Mouse (Mus musculus) heart, adult 2 months (tissue): Measurements from ENCODE around the gene Snx13. TPM values are rescaled to one million over a fixed set of nuclear protein-coding genes. Genes with fewer than 3 reads are reported as not detected.
A peak's percentile ranks its signal among the peaks of the same experiment; 100 is the strongest.

Experiments
- DNase-seq, 2 experiments: peaks; one replicate each; pipeline ENCODE4 v3.0.0; 2021
- H3K27ac ChIP-seq: fragments of 200-600 bp; 2 replicates; pipeline ENCODE4 v1.8.1; 2022
- H3K27me3 ChIP-seq: fragments of 200-500 bp; 2 replicates; pipeline ENCODE4 v1.6.1; 2012; ENCODE audit warnings: mild to moderate bottlenecking, low read length, inconsistent platforms, mixed read lengths; ENCODE audit not compliant: control insufficient read depth, insufficient read depth
- H3K36me3 ChIP-seq: fragments of 200-500 bp; 2 replicates; pipeline ENCODE4 v1.6.1; 2012; ENCODE audit warnings: low read length, inconsistent platforms; ENCODE audit not compliant: control insufficient read depth, insufficient read depth
- H3K4me1 ChIP-seq: fragments of 200-500 bp; 2 replicates; pipeline ENCODE4 v1.6.1; 2011; ENCODE audit warnings: low read length; ENCODE audit not compliant: control insufficient read depth, insufficient read depth
- H3K4me3 ChIP-seq: fragments of 200-600 bp; 2 replicates; pipeline ENCODE4 v1.8.1; 2022
- H3K79me2 ChIP-seq: fragments of 200-500 bp; replicated peaks from 2 replicates; pipeline ENCODE4 v1.6.1; 2012; ENCODE audit warnings: mild to moderate bottlenecking, inconsistent platforms, low read length, moderate library complexity, mixed read lengths; ENCODE audit not compliant: control insufficient read depth, insufficient read depth
- H3K9ac ChIP-seq: fragments of 200-500 bp; 2 replicates; pipeline ENCODE4 v1.6.1; 2012; ENCODE audit warnings: low read depth, mild to moderate bottlenecking, control low read depth, inconsistent platforms, low read length, mixed read lengths
- CTCF ChIP-seq: fragments of 200-600 bp; IDR thresholded peaks from 2 replicates; pipeline ENCODE4 v1.8.1; 2022; ENCODE audit warnings: antibody characterized with exemption, mild to moderate bottlenecking, moderate library complexity
- EP300 ChIP-seq: fragments of 200-500 bp; IDR thresholded peaks from 2 replicates; pipeline ENCODE4 v1.6.1; 2011; ENCODE audit warnings: low read depth, low read length, control low read depth; ENCODE audit not compliant: insufficient read depth
- POLR2A ChIP-seq: fragments of 200-500 bp; IDR thresholded peaks from 2 replicates; pipeline ENCODE4 v1.6.1; 2011; ENCODE audit warnings: mild to moderate bottlenecking, low read depth, low read length, control low read depth; ENCODE audit not compliant: insufficient read depth
- WGBS: fragments of 180-500 bp; shearing (Covaris S2); methylation state at CpG from one replicate; pipeline ENCODE4 v1.1.7; 2018; 5-methylcytosine and 5-hydroxymethylcytosine counted together
- intact Hi-C: fragments of 180-260 bp; cut with DNase I; formaldehyde crosslinking; loops from one replicate; pipeline ENCODE4 v1.15.1; 2025
- polyA plus RNA-seq: library from polyadenylated mRNA; depleted of rRNA; stranded (reverse); fragments of >200 nt; gene quantifications from 2 replicates; pipeline ENCODE4 v1.2.3, GENCODE M21; 2012
- total RNA-seq, 2 experiments: library from RNA; stranded (reverse); gene quantifications; 2 replicates each; pipeline ENCODE4 v1.2.3; 2021

Gene Snx13
- total and polyA plus RNA-seq, 3 experiments, result 10.9 to 63.6 (median 54.5) TPM

DNA sequence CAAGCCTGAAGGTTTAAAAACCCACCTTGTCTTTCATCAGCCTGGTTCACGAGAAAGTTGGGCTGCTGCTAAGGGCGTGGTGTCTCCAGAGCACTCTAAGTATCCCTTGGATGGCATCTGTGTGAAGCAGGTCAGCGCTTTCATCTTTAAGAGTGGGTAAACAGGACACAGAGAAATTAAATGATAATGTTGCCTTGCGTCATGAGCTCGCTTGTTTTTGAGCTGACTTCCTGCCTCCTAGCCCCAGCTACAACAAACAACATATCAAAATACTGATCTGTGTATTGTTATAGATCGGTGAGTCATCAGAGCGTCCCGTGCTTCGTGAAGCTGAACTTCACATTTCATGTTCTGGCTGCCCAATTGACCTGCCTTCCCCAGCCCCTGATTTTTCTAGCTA lies 25.7 kb upstream of the Snx13 start:
- Histone ChIP-seq H3K27me3 (no peaks in the 10 kb centered on the region), H3K36me3 (no peaks in the 10 kb centered on the region), H3K9ac (no peak overlapping the region), H3K4me3 (no peak overlapping the region), H3K4me1 (no peaks in the 10 kb centered on the region), H3K27ac (no peak overlapping the region), H3K79me2 (no peaks in the 10 kb centered on the region)
- intact Hi-C loops, result no loop called here
- TF ChIP-seq POLR2A (no peak), CTCF (no peak), EP300 (no peak)
- no peak for DNase-seq
- WGBS, result 54% methylated on average over 9 of the region's 9 CpGs

DNA sequence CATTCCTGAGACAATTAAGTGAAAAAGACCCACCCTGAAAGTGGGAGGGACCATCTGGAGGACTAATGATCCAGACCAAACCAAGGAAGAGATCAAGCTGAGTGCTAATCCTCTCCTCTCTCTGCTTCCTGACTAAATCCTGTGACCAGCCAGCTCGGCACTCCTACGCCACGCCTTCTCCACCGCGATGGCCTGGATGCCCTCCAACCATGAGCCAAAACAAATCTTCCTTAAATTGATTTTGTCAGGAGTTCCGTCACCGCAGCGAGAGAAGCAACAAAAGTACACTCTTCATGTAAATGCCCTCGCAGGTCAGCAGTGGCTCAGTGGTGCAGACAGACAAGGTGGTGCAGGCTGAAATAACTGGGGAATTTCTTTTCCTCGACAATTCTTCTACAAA lies 24.9 kb upstream of the Snx13 start:
- H3K4me1 ChIP-seq, result no peaks in the 10 kb centered on the region
- H3K79me2 ChIP-seq, result no peaks in the 10 kb centered on the region
- no peak for TF ChIP-seq EP300
- TF ChIP-seq CTCF, result no peak
- no peak for TF ChIP-seq POLR2A
- no peaks in the 10 kb centered on the region for H3K36me3 ChIP-seq
- H3K9ac ChIP-seq, result no peak overlapping the region
- no peak overlapping the region for H3K4me3 ChIP-seq
- DNase-seq, result no peak
- intact Hi-C loops, result no loop called here
- WGBS, result 52% methylated on average over 10 of the region's 10 CpGs
- H3K27ac ChIP-seq, result no peak overlapping the region
- no peaks in the 10 kb centered on the region for H3K27me3 ChIP-seq

DNA sequence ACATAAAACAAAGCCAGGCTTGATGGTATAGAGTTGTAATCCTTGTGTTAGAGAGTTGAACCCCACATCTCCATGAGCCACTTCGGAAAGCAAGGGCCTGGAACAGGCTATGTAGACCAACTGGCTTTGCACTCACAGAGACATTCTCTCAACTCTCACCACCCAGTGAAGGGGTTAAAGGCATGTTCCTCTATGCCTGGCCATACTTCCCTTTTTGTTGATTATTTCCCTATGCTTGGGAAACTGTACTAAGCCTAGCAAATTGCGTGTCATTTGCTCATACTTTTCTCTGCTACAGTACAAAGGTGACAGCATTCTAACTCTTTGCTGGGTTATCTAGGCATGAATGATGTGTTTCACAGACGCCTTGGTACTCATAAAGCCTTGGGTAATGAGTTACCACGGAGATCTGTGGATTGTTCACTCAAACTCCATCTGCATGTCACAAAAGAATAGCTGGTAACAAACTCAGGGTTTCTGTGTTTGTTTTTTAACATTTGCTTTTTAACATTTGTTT lies 21.0 kb upstream of the Snx13 start:
- WGBS, result 80% methylated on average over 4 of the region's 4 CpGs
- H3K9ac ChIP-seq, result no peak overlapping the region
- H3K4me1 ChIP-seq, result no peaks in the 10 kb centered on the region
- H3K79me2 ChIP-seq, result no peaks in the 10 kb centered on the region
- H3K27me3 ChIP-seq, result no peaks in the 10 kb centered on the region
- intact Hi-C loops, result no loop called here
- no peak overlapping the region for H3K27ac ChIP-seq
- H3K4me3 ChIP-seq, result no peak overlapping the region
- TF ChIP-seq CTCF (no peak), POLR2A (no peak), EP300 (no peak)
- H3K36me3 ChIP-seq, result no peaks in the 10 kb centered on the region
- no peak for DNase-seq

DNA sequence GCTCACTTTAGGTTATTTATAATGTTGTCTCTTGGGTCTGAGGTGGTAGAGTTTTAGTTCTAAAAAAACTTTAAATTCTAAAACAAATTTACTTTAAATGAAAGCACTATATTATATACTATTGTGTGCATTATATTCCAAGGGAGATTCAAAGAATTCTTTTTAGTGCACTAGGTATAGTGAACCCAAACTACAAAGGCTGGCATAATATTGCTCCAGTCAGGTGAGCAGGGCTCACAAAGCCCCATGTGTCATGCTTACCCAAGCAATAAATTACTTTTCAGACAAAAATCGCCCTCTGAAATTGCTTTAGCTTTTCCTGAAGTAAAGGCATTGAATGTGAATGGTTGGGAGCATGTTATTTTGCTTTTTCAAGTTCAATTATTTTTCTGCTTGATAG lies 19.5 kb upstream of the Snx13 start:
- TF ChIP-seq CTCF (no peak), EP300 (no peak), POLR2A (no peak)
- Histone ChIP-seq H3K4me3 (no peak overlapping the region), H3K4me1 (no peaks in the 10 kb centered on the region), H3K79me2 (no peaks in the 10 kb centered on the region), H3K27me3 (no peaks in the 10 kb centered on the region), H3K36me3 (no peaks in the 10 kb centered on the region), H3K9ac (no peak overlapping the region), H3K27ac (no peak overlapping the region)
- no peak for DNase-seq
- intact Hi-C loops, result no loop called here
- 54% methylated on average over 1 of the region's 1 CpGs for WGBS

DNA sequence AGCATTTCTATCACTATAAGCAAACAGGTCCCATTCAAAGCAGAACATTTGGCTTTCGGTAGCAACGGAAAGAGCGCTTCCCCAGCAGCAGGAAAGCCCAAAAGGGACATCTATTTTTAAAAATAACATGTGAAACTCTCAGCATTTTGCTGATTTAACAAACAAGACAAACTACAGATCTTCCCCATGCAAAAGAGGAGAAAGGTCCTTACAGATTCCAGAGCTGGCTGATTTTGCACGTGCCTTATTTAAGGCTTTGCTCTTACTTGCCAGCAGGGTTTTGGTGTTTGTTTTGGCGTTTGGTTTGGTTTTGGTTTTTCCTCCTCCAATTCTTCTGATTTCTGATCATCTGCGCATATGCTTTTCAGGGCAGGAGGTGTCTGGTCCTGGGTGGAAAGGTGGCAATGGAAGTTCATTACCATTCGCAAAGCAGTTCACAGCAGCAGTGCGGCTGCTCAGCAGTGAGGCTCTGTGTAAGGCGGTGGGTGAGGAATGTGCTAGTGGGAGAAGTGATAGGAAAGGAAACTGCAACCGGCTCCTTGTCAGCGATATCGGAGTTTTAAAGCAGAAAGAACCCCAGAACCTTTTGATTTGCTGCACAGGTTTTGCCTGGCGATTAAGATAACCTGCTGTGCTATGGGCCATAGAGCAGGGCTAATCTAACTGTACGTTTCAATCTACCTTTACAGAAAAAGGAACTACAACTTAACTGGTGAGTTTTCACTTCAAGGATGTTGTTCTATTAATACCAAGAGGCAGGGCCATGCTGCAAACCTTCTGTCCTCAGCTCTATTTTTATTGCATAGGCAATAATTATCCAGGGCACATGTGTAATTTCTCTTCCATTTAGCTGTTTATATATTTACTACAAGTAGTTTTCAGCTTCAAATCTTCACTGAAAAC lies 8.1 kb upstream of the Snx13 start:
- intact Hi-C loops, result no loop called here
- peak overlapping the region; percentile 67 for H3K9ac ChIP-seq
- peak overlapping the region; percentile 78 for H3K27ac ChIP-seq
- no peaks in the 10 kb centered on the region for H3K27me3 ChIP-seq
- TF ChIP-seq POLR2A (no peak), CTCF (no peak), EP300 (no peak)
- 3% methylated on average over 14 of the region's 14 CpGs for WGBS
- peak; percentile 45 to 47 for DNase-seq
- peaks cover 3% of the 10 kb centered on the region for H3K36me3 ChIP-seq
- H3K4me1 ChIP-seq, result peaks cover 3% of the 10 kb centered on the region
- H3K4me3 ChIP-seq, result peak overlapping the region; percentile 53
- H3K79me2 ChIP-seq, result no peaks in the 10 kb centered on the region

DNA sequence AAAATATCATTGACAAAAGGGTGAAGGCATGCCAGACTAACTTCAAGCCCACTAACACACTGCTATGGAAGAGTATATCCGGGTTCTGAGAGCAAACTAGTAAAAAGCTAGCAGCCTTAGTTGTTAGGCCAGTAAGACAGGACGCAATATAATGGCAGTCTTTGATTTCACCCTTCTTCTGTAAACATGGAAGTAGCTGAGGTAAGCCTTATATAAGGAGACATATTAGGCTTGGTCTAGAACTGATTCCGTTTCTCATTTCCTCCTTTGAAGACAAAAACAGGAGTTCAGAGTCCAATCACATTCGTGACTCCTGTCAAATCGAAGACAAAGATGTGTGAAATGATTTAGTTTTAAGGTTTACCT lies 7.4 kb upstream of the Snx13 start:
- peak overlapping the region; percentile 53 for H3K4me3 ChIP-seq
- H3K4me1 ChIP-seq, result peaks cover 3% of the 10 kb centered on the region
- no peaks in the 10 kb centered on the region for H3K27me3 ChIP-seq
- no peaks in the 10 kb centered on the region for H3K79me2 ChIP-seq
- H3K27ac ChIP-seq, result peak overlapping the region; percentile 78
- no peak for DNase-seq
- WGBS, result 45% methylated on average over 5 of the region's 5 CpGs
- peaks cover 3% of the 10 kb centered on the region for H3K36me3 ChIP-seq
- intact Hi-C loops, result no loop called here
- H3K9ac ChIP-seq, result no peak overlapping the region
- TF ChIP-seq EP300, result no peak
- TF ChIP-seq CTCF, result no peak
- TF ChIP-seq POLR2A, result no peak
